Mouse (Mus musculus): ENCODE measurements around the gene Isg20l2. TPM values are rescaled to one million over a fixed set of nuclear protein-coding genes. Genes with fewer than 3 reads are reported as not detected.

The Isg20l2 gene
- polyA plus RNA-seq, 1 experiment = 0.26 TPM

GRCm38 (mm10) chr3:87980085-87980484 lies 50.0 kb downstream of the Isg20l2 start:
- no peaks in the 10 kb centered on the region for H3K9me3 ChIP-seq (ENCODE audit: control insufficient read depth, low read length)
- peaks cover 17% of the 10 kb centered on the region for H3K27me3 ChIP-seq (ENCODE audit: control insufficient read depth)
- TF ChIP-seq TAL1 (IDR thresholded peaks at IDR 0.05; ENCODE audit: low read length) (no peak), GATA1 (IDR thresholded peaks at IDR 0.05; ENCODE audit: low read length) (no peak)

GRCm38 (mm10) chr3:87980728-87981127 lies 50.6 kb downstream of the Isg20l2 start:
- no peaks in the 10 kb centered on the region for H3K4me1 ChIP-seq (ENCODE audit: control insufficient read depth)
- no peak for TF ChIP-seq TAL1 (IDR thresholded peaks at IDR 0.05; ENCODE audit: low read length)
- no peak for TF ChIP-seq GATA1 (IDR thresholded peaks at IDR 0.05; ENCODE audit: low read length)
- H3K36me3 ChIP-seq (ENCODE audit: control insufficient read depth) = no peaks in the 10 kb centered on the region
- peaks cover 15% of the 10 kb centered on the region for H3K27me3 ChIP-seq (ENCODE audit: control insufficient read depth)
- H3K9me3 ChIP-seq (ENCODE audit: control insufficient read depth, low read length) = no peaks in the 10 kb centered on the region
- H3K4me3 ChIP-seq (replicated peaks) = no peak overlapping the region

More at GRCm38 (mm10) chr3:87980085-87980484, 50.0 kb downstream of the Isg20l2 start:
- Histone ChIP-seq H3K4me1 (ENCODE audit: control insufficient read depth) (no peaks in the 10 kb centered on the region), H3K4me3 (replicated peaks) (no peak overlapping the region), H3K36me3 (ENCODE audit: control insufficient read depth) (no peaks in the 10 kb centered on the region)

- Histone ChIP-seq H3K4me1 (ENCODE audit: control insufficient read depth) (no peaks in the 10 kb centered on the region), H3K4me3 (replicated peaks) (no peak overlapping the region), H3K27me3 (ENCODE audit: control insufficient read depth) (peaks cover 16% of the 10 kb centered on the region), H3K36me3 (ENCODE audit: control insufficient read depth) (no peaks in the 10 kb centered on the region), H3K9me3 (ENCODE audit: control insufficient read depth, low read length) (no peaks in the 10 kb centered on the region)
- TF ChIP-seq TAL1 (IDR thresholded peaks at IDR 0.05; ENCODE audit: low read length) (no peak), GATA1 (IDR thresholded peaks at IDR 0.05; ENCODE audit: low read length) (no peak)
Observed at GRCm38 (mm10) chr3:87981214-87981760, 51.2 kb downstream of the Isg20l2 start.

GRCm38 (mm10) chr3:87981894-87982835 lies 52.1 kb downstream of the Isg20l2 start:
- Histone ChIP-seq H3K27me3 (ENCODE audit: control insufficient read depth) (peaks cover 19% of the 10 kb centered on the region), H3K36me3 (ENCODE audit: control insufficient read depth) (no peaks in the 10 kb centered on the region), H3K9me3 (ENCODE audit: control insufficient read depth, low read length) (no peaks in the 10 kb centered on the region), H3K4me3 (replicated peaks) (no peak overlapping the region), H3K4me1 (ENCODE audit: control insufficient read depth) (peaks cover 6% of the 10 kb centered on the region)
- TF ChIP-seq TAL1 (IDR thresholded peaks at IDR 0.05; ENCODE audit: low read length) (no peak), GATA1 (IDR thresholded peaks at IDR 0.05; ENCODE audit: low read length) (no peak)

- Histone ChIP-seq H3K4me3 (replicated peaks) (no peak overlapping the region), H3K9me3 (ENCODE audit: control insufficient read depth, low read length) (no peaks in the 10 kb centered on the region), H3K36me3 (ENCODE audit: control insufficient read depth) (no peaks in the 10 kb centered on the region), H3K27me3 (ENCODE audit: control insufficient read depth) (peaks cover 26% of the 10 kb centered on the region), H3K4me1 (ENCODE audit: control insufficient read depth) (peaks cover 14% of the 10 kb centered on the region)
- TF ChIP-seq GATA1 (IDR thresholded peaks at IDR 0.05; ENCODE audit: low read length) (no peak), TAL1 (IDR thresholded peaks at IDR 0.05; ENCODE audit: low read length) (no peak)
Observed at GRCm38 (mm10) chr3:87982836-87983601, 52.9 kb downstream of the Isg20l2 start.

GRCm38 (mm10) chr3:87983627-87984026 lies 53.5 kb downstream of the Isg20l2 start:
- Histone ChIP-seq H3K36me3 (ENCODE audit: control insufficient read depth) (no peaks in the 10 kb centered on the region), H3K9me3 (ENCODE audit: control insufficient read depth, low read length) (no peaks in the 10 kb centered on the region), H3K27me3 (ENCODE audit: control insufficient read depth) (peaks cover 27% of the 10 kb centered on the region), H3K4me1 (ENCODE audit: control insufficient read depth) (peaks cover 16% of the 10 kb centered on the region), H3K4me3 (replicated peaks) (no peak overlapping the region)
- TF ChIP-seq GATA1 (IDR thresholded peaks at IDR 0.05; ENCODE audit: low read length) (no peak), TAL1 (IDR thresholded peaks at IDR 0.05; ENCODE audit: low read length) (no peak)

- TF ChIP-seq GATA1 (IDR thresholded peaks at IDR 0.05; ENCODE audit: low read length) (no peak), TAL1 (IDR thresholded peaks at IDR 0.05; ENCODE audit: low read length) (no peak)
Observed at GRCm38 (mm10) chr3:87984094-87984493, 54.0 kb downstream of the Isg20l2 start.

GRCm38 (mm10) chr3:87985505-87986320 lies 55.6 kb downstream of the Isg20l2 start:
- H3K9me3 ChIP-seq (ENCODE audit: control insufficient read depth, low read length) = no peaks in the 10 kb centered on the region
- no peaks in the 10 kb centered on the region for H3K36me3 ChIP-seq (ENCODE audit: control insufficient read depth)
- H3K27me3 ChIP-seq (ENCODE audit: control insufficient read depth) = peaks cover 44% of the 10 kb centered on the region
- peaks cover 16% of the 10 kb centered on the region for H3K4me1 ChIP-seq (ENCODE audit: control insufficient read depth)
- H3K4me3 ChIP-seq (replicated peaks) = no peak overlapping the region
- TF ChIP-seq GATA1 (IDR thresholded peaks at IDR 0.05; ENCODE audit: low read length) (no peak), TAL1 (IDR thresholded peaks at IDR 0.05; ENCODE audit: low read length) (no peak)

More at GRCm38 (mm10) chr3:87984094-87984493, 54.0 kb downstream of the Isg20l2 start:
- Histone ChIP-seq H3K36me3 (ENCODE audit: control insufficient read depth) (no peaks in the 10 kb centered on the region), H3K9me3 (ENCODE audit: control insufficient read depth, low read length) (no peaks in the 10 kb centered on the region), H3K4me1 (ENCODE audit: control insufficient read depth) (peaks cover 16% of the 10 kb centered on the region), H3K4me3 (replicated peaks) (no peak overlapping the region), H3K27me3 (ENCODE audit: control insufficient read depth) (peaks cover 30% of the 10 kb centered on the region)
